Mouse (Mus musculus) ES-Bruce4 (cell line): Measurements from ENCODE around the gene Zfp316. TPM values are rescaled to one million over a fixed set of nuclear protein-coding genes. Genes with fewer than 3 reads are reported as not detected.
A peak's percentile ranks its signal among the peaks of the same experiment; 100 is the strongest.

Source experiments
- H3K27ac ChIP-seq: 2 replicates; pipeline ENCODE4 v1.5.1; 2012; ENCODE audit warnings: low read length, inconsistent platforms; ENCODE audit not compliant: insufficient read depth
- H3K27me3 ChIP-seq: 2 replicates; pipeline ENCODE4 v1.6.1; 2012; ENCODE audit warnings: mild to moderate bottlenecking, low read length, inconsistent platforms; ENCODE audit not compliant: control insufficient read depth, poor library complexity, insufficient read depth, severe bottlenecking
- H3K36me3 ChIP-seq: 2 replicates; pipeline ENCODE4 v1.6.1; 2012; ENCODE audit warnings: inconsistent platforms, mild to moderate bottlenecking, low read length, moderate library complexity; ENCODE audit not compliant: control insufficient read depth, poor library complexity, insufficient read depth, severe bottlenecking
- H3K4me1 ChIP-seq: one replicate; pipeline ENCODE4 v1.8.1; 2011; ENCODE audit warnings: low read length; ENCODE audit not compliant: control insufficient read depth, insufficient read depth
- H3K4me3 ChIP-seq: 2 replicates; pipeline ENCODE4 v1.5.1; 2011; ENCODE audit warnings: low read depth, mild to moderate bottlenecking, low read length
- H3K9ac ChIP-seq: 2 replicates; pipeline ENCODE4 v1.6.1; 2012; ENCODE audit warnings: low read depth, mild to moderate bottlenecking, inconsistent platforms; ENCODE audit not compliant: poor library complexity, severe bottlenecking
- H3K9me3 ChIP-seq: replicated peaks from 2 replicates; pipeline ENCODE4 v1.6.1; 2012; ENCODE audit warnings: mild to moderate bottlenecking, low read length, inconsistent platforms; ENCODE audit not compliant: control insufficient read depth, poor library complexity, insufficient read depth, severe bottlenecking
- CTCF ChIP-seq: IDR thresholded peaks from one replicate; pipeline ENCODE4 v1.8.1; 2011; ENCODE audit warnings: low read depth, low read length
- EP300 ChIP-seq: IDR thresholded peaks from 2 replicates; pipeline ENCODE4 v1.6.1; 2011; ENCODE audit warnings: low read depth, low read length; ENCODE audit not compliant: insufficient read depth
- POLR2A ChIP-seq: IDR thresholded peaks from one replicate; pipeline ENCODE4 v1.8.1; 2011; ENCODE audit warnings: low read length; ENCODE audit not compliant: insufficient read depth
- polyA plus RNA-seq: library from polyadenylated mRNA; stranded (reverse); fragments of >200 nt; gene quantifications from 2 replicates; pipeline ENCODE4 v1.2.4, GENCODE M21; 2011; ENCODE audit warnings: low read depth; ENCODE audit not compliant: missing spikeins, insufficient read depth, insufficient read length

The Zfp316 gene
- polyA plus RNA-seq, 1 experiment, result 2.3 TPM

- Histone ChIP-seq H3K27me3 (peaks cover 2% of the 10 kb centered on the region; the same call in 1 of the 2 replicates), H3K27ac (no peak overlapping the region), H3K36me3 (no peaks in the 10 kb centered on the region), H3K4me1 (no peaks in the 10 kb centered on the region), H3K9me3 (no peaks in the 10 kb centered on the region), H3K4me3 (no peak overlapping the region), H3K9ac (no peak overlapping the region)
- TF ChIP-seq POLR2A (no peak), EP300 (no peak), CTCF (no peak)
Measured at GRCm38 (mm10) chr5:143266794-143267193, 3.0 kb downstream of the Zfp316 start.

DNA sequence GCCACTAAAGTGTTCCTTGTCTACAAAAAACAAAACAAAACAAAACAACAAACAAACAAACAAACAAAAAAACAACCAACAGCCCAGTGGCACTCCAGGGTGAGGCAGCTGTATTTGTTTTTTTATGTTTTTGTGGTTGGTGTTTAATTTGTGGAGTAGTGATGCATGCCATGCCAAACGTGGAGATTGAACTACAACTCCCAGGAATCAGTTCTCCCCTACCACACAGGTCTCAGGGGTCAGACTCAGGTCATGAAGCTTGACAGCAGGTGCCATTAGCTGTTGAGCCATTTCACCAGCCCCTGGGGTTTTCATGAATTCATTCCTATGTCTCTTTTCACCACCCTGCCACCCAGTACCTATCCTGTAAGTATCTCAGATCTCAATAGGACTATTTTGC lies 4.4 kb downstream of the Zfp316 start:
- Histone ChIP-seq H3K27me3 (peaks cover 2% of the 10 kb centered on the region; the same call in 1 of the 2 replicates), H3K9me3 (no peaks in the 10 kb centered on the region), H3K36me3 (no peaks in the 10 kb centered on the region), H3K4me1 (no peaks in the 10 kb centered on the region), H3K4me3 (no peak overlapping the region), H3K27ac (no peak overlapping the region), H3K9ac (no peak overlapping the region)
- TF ChIP-seq EP300 (no peak), POLR2A (no peak), CTCF (no peak)

GRCm38 (mm10) chr5:143264689-143265088 lies 5.1 kb downstream of the Zfp316 start:
- peaks cover under 1% of the 10 kb centered on the region; the same call in 1 of the 2 replicates for H3K27me3 ChIP-seq
- H3K36me3 ChIP-seq, result no peaks in the 10 kb centered on the region
- H3K27ac ChIP-seq, result no peak overlapping the region
- H3K9ac ChIP-seq, result no peak overlapping the region
- H3K4me1 ChIP-seq, result no peaks in the 10 kb centered on the region
- no peaks in the 10 kb centered on the region for H3K9me3 ChIP-seq
- no peak for TF ChIP-seq CTCF
- no peak overlapping the region for H3K4me3 ChIP-seq

DNA sequence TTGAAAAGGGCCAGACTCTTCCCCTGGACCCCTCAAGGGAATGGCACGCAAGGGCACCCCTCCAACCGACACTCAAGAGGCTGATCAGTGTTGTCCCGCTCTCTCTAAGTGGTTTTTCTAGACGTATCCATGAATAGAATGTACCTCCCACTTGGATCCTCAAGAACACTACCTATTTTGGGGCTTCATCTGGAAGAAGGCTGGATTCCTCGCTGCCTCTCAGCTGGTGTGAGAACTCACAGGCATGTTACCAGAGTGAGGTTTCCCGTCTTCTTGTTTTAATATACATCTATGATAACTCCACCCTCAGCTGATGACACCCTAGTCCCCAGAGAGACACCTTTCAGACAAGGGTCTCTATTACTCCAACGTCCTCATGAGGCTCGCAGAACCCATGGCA lies 8.2 kb downstream of the Zfp316 start:
- H3K27ac ChIP-seq, result no peak overlapping the region
- TF ChIP-seq EP300 (no peak), CTCF (no peak), POLR2A (no peak)
- no peaks in the 10 kb centered on the region for H3K27me3 ChIP-seq
- H3K9ac ChIP-seq, result no peak overlapping the region
- H3K9me3 ChIP-seq, result no peaks in the 10 kb centered on the region
- H3K4me3 ChIP-seq, result no peak overlapping the region
- no peaks in the 10 kb centered on the region for H3K36me3 ChIP-seq
- no peaks in the 10 kb centered on the region for H3K4me1 ChIP-seq

DNA sequence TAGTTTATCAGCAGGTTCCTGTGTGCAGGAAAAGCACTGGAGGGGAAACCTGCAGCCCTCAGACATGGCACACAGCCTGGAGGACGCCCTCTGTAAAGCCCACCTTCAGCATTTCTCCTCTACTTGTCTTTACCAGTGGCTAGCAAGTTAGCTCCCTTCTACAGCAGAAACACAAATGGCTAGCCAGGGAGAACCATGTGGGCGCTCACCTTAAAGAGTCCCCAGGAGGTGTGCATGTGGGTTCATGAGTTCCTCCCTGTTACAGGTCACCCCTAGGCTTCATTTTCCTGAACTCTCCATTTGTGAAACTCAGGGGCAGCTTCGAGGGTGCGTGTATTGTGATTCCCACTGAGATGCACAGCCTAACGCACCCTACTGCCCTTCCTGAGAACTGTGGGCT lies 14.0 kb downstream of the Zfp316 start:
- Histone ChIP-seq H3K27ac (no peak overlapping the region), H3K4me3 (no peak overlapping the region), H3K9ac (no peak overlapping the region), H3K36me3 (no peaks in the 10 kb centered on the region), H3K9me3 (no peaks in the 10 kb centered on the region), H3K4me1 (no peaks in the 10 kb centered on the region), H3K27me3 (peaks cover 14% of the 10 kb centered on the region)
- no peak for TF ChIP-seq EP300
- TF ChIP-seq POLR2A, result no peak
- TF ChIP-seq CTCF, result no peak

GRCm38 (mm10) chr5:143255131-143255519 lies 14.7 kb downstream of the Zfp316 start:
- no peaks in the 10 kb centered on the region for H3K36me3 ChIP-seq
- peaks cover 14% of the 10 kb centered on the region for H3K27me3 ChIP-seq
- no peak overlapping the region for H3K27ac ChIP-seq
- H3K9ac ChIP-seq, result peak overlapping the region; percentile 64; the same call in 1 of the 2 replicates
- TF ChIP-seq POLR2A (no peak), CTCF (no peak), EP300 (no peak)
- H3K9me3 ChIP-seq, result no peaks in the 10 kb centered on the region
- H3K4me3 ChIP-seq, result peak overlapping the region; percentile 22
- H3K4me1 ChIP-seq, result no peaks in the 10 kb centered on the region
